Mouse (Mus musculus) heart, embryonic 14.5 days (tissue): ENCODE data around the gene Slx4. TPM values are rescaled to one million over a fixed set of nuclear protein-coding genes. Genes with fewer than 3 reads are reported as not detected.

ENCODE experiments used
- ATAC-seq: fragments of 200-750 bp; cut with Nextera tagmentation; 2 replicates; pipeline ENCODE4 v1.8.0; 2017; ENCODE audit warnings: low read depth, moderate TSS enrichment; ENCODE audit not compliant: insufficient number of reproducible peaks, insufficient read depth, low FRiP score
- H3K27ac ChIP-seq, 2 experiments: fragments of 200-500 bp in 1 of 2; fragments of 300-500 bp in 1 of 2; sonication (generic) in 1 of 2; replicated peaks in 1 of 2; 2 replicates each; pipeline ENCODE4 v1.5.1; 2012 to 2014; ENCODE audit warnings: low read depth in 2 of 2, low read length in 2 of 2, control low read depth in 1 of 2, mild to moderate bottlenecking in 1 of 2, mixed read lengths in 1 of 2; ENCODE audit not compliant: control insufficient read depth in 1 of 2, insufficient read depth in 1 of 2
- H3K27me3 ChIP-seq: fragments of 300-500 bp; sonication (generic); 2 replicates; pipeline ENCODE4 v1.6.1; 2014; ENCODE audit warnings: mild to moderate bottlenecking, low read length, control low read depth; ENCODE audit not compliant: control insufficient read depth, insufficient read depth
- H3K36me3 ChIP-seq: fragments of 300-500 bp; sonication (generic); 2 replicates; pipeline ENCODE4 v1.6.1; 2014; ENCODE audit warnings: mild to moderate bottlenecking, control low read depth, low read length, mixed read lengths; ENCODE audit not compliant: control insufficient read depth, insufficient read depth
- H3K4me1 ChIP-seq, 2 experiments: fragments of 200-500 bp in 1 of 2; fragments of 300-500 bp in 1 of 2; sonication (generic) in 1 of 2; 2 replicates each; pipeline ENCODE4 v1.6.1; 2012 to 2014; ENCODE audit warnings: low read length in 2 of 2, control low read depth in 1 of 2, mixed read lengths in 1 of 2; ENCODE audit not compliant: control insufficient read depth in 2 of 2, insufficient read depth in 2 of 2
- H3K4me2 ChIP-seq: fragments of 300-500 bp; sonication (generic); 2 replicates; pipeline ENCODE4 v1.6.1; 2014; ENCODE audit warnings: mild to moderate bottlenecking, low read length
- H3K4me3 ChIP-seq, 2 experiments: fragments of 200-500 bp in 1 of 2; fragments of 300-500 bp in 1 of 2; sonication (generic) in 1 of 2; 2 replicates each; pipeline ENCODE4 v1.5.1; 2012 to 2014; ENCODE audit warnings: low read length in 2 of 2, mild to moderate bottlenecking in 2 of 2, control low read depth in 1 of 2, low read depth in 1 of 2, moderate library complexity in 1 of 2; ENCODE audit not compliant: control insufficient read depth in 1 of 2, insufficient read depth in 1 of 2
- H3K9ac ChIP-seq: fragments of 300-500 bp; sonication (generic); 2 replicates; pipeline ENCODE4 v1.6.1; 2014; ENCODE audit warnings: mild to moderate bottlenecking, low read length
- H3K9me3 ChIP-seq: fragments of 300-500 bp; sonication (generic); 2 replicates; pipeline ENCODE4 v1.6.1; 2016; ENCODE audit warnings: low read length, control low read depth; ENCODE audit not compliant: control insufficient read depth
- WGBS: fragments of 180-500 bp; shearing (Covaris S2); extraction: QIAGEN DNeasy Blood & Tissue Kit; methylation state at CpG from one replicate; pipeline ENCODE4 v1.1.7; 2014; 5-methylcytosine and 5-hydroxymethylcytosine counted together
- polyA plus RNA-seq: library from polyadenylated mRNA; unstranded; fragments of >200 nt; fragmentation: Nextera tagmentation; extraction: Ambion mirVana; gene quantifications from 2 replicates; pipeline ENCODE4 v1.2.1, GENCODE M21; 2014

The Slx4 gene
- polyA plus RNA-seq, 1 experiment from 2014 or later: 11.2 TPM

GRCm38 (mm10) chr16:4036807-4037206 lies 33.2 kb upstream of the Slx4 start, which contains the start of gene Dnase1:
Gene Dnase1, plus strand, starts transcription at chr16:4036942.
- Histone ChIP-seq H3K9ac (no peak within 1 kb of the TSS), H3K4me1 (peaks cover 0 to 5% of the 10 kb centered on the region in 2 experiments; a peak in 1 of 4 replicates), H3K27me3 (no peaks in the 10 kb centered on the region), H3K36me3 (peaks cover 52% of the 10 kb centered on the region), H3K4me3 (no peak within 1 kb of the TSS), H3K4me2 (no peak within 1 kb of the TSS), H3K27ac (no peak within 1 kb of the TSS), H3K9me3 (no peaks in the 10 kb centered on the region)
- ATAC-seq: no peak
- WGBS: 73% methylated on average over 5 of the region's 5 CpGs

GRCm38 (mm10) chr16:4035575-4035974 lies 32.0 kb upstream of the Slx4 start:
- H3K9ac ChIP-seq: no peak overlapping the region
- no peaks in the 10 kb centered on the region for H3K27me3 ChIP-seq
- WGBS: 78% methylated on average over 2 of the region's 2 CpGs
- peaks cover 40% of the 10 kb centered on the region for H3K36me3 ChIP-seq
- H3K9me3 ChIP-seq: no peaks in the 10 kb centered on the region
- H3K4me2 ChIP-seq: no peak overlapping the region
- no peak overlapping the region for H3K4me3 ChIP-seq
- peaks cover 0 to 5% of the 10 kb centered on the region in 2 experiments; a peak in 1 of 4 replicates for H3K4me1 ChIP-seq
- no peak overlapping the region for H3K27ac ChIP-seq
- ATAC-seq: no peak

- no peak overlapping the region for H3K4me3 ChIP-seq
- peaks cover 0 to 5% of the 10 kb centered on the region in 2 experiments; a peak in 1 of 4 replicates for H3K4me1 ChIP-seq
- no peaks in the 10 kb centered on the region for H3K9me3 ChIP-seq
- H3K36me3 ChIP-seq: peaks cover 29% of the 10 kb centered on the region
- WGBS: 82% methylated on average over 3 of the region's 3 CpGs
- no peak overlapping the region for H3K4me2 ChIP-seq
- no peak overlapping the region for H3K9ac ChIP-seq
- ATAC-seq: no peak
- H3K27ac ChIP-seq: no peak overlapping the region
- no peaks in the 10 kb centered on the region for H3K27me3 ChIP-seq
Measured at GRCm38 (mm10) chr16:4034476-4034875, 30.9 kb upstream of the Slx4 start.

DNA sequence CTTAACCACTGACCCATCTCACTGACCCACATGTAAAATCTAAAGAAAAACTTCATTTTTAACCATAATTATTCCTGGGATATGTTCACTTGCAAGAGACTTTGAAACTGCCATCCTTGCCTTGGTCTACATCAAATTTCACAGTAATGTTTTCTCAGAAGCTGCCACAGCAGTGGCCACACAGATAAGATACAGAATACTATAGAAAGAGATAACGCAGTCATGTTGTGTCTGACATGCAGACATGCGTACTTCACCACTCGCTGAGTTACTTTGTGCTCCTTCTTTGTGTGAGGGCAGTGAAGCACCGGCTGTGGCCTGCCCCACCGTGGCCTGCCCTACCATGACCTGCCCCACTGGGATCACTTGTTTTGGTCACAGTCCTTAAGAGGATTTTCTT lies 30.4 kb upstream of the Slx4 start:
- Histone ChIP-seq H3K27me3 (no peaks in the 10 kb centered on the region), H3K4me2 (no peak overlapping the region), H3K9ac (no peak overlapping the region), H3K27ac (no peak overlapping the region), H3K9me3 (no peaks in the 10 kb centered on the region), H3K36me3 (peaks cover 24% of the 10 kb centered on the region), H3K4me1 (peaks cover 0 to 5% of the 10 kb centered on the region in 2 experiments; a peak in 1 of 4 replicates), H3K4me3 (no peak overlapping the region)
- WGBS: 35% methylated on average over 5 of the region's 5 CpGs
- no peak for ATAC-seq

DNA sequence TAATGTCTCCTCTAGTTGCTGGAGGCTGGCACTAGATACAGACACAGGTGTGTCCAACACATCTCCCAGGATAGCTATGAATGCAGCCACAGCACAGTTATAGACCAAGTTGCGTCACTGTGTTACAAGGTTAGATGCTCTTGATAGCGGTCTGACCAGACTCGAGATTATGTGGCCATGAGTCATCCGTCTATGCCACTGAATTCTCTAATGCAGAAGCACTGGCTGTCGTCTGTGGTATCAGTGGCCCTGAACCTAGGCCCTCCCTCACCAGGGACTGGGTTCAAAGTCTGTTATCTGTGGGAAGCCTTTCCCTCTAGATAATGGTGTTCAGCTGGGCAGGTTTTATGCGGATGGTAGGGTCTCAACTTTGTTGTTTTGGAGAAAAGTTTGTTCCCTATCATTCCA lies 28.8 kb upstream of the Slx4 start:
- Histone ChIP-seq H3K36me3 (peaks cover 8% of the 10 kb centered on the region), H3K9me3 (no peaks in the 10 kb centered on the region), H3K27me3 (no peaks in the 10 kb centered on the region), H3K27ac (no peak overlapping the region), H3K4me1 (peaks cover 0 to 5% of the 10 kb centered on the region in 2 experiments; a peak in 1 of 4 replicates), H3K4me3 (no peak overlapping the region), H3K4me2 (no peak overlapping the region), H3K9ac (no peak overlapping the region)
- WGBS: 69% methylated on average over 6 of the region's 6 CpGs
- ATAC-seq: no peak

GRCm38 (mm10) chr16:4031441-4032274 lies 28.1 kb upstream of the Slx4 start:
- no peak overlapping the region for H3K4me3 ChIP-seq
- H3K4me1 ChIP-seq: peaks cover 0 to 5% of the 10 kb centered on the region in 2 experiments; a peak in 1 of 4 replicates
- H3K27ac ChIP-seq: no peak overlapping the region
- no peak overlapping the region for H3K9ac ChIP-seq
- no peaks in the 10 kb centered on the region for H3K9me3 ChIP-seq
- WGBS: 71% methylated on average over 4 of the region's 6 CpGs
- H3K27me3 ChIP-seq: no peaks in the 10 kb centered on the region
- no peak for ATAC-seq
- H3K4me2 ChIP-seq: no peak overlapping the region
- H3K36me3 ChIP-seq: peaks cover under 1% of the 10 kb centered on the region

- H3K9me3 ChIP-seq: no peaks in the 10 kb centered on the region
- 90% methylated on average over 10 of the region's 10 CpGs for WGBS
Measured at GRCm38 (mm10) chr16:4030501-4030900, 26.9 kb upstream of the Slx4 start.

More at GRCm38 (mm10) chr16:4030501-4030900, 26.9 kb upstream of the Slx4 start:
- peaks cover 0 to 5% of the 10 kb centered on the region in 2 experiments; a peak in 1 of 4 replicates for H3K4me1 ChIP-seq
- H3K4me2 ChIP-seq: no peak overlapping the region
- H3K27me3 ChIP-seq: no peaks in the 10 kb centered on the region
- H3K9ac ChIP-seq: no peak overlapping the region
- no peaks in the 10 kb centered on the region for H3K36me3 ChIP-seq
- no peak overlapping the region for H3K27ac ChIP-seq
- ATAC-seq: no peak
- no peak overlapping the region for H3K4me3 ChIP-seq
